Mouse (Mus musculus) neural tube, embryonic 13.5 days (tissue): ENCODE results near the gene Cacna1c. TPM values are rescaled to one million over a fixed set of nuclear protein-coding genes. Genes with fewer than 3 reads are reported as not detected.

Source experiments
- ATAC-seq: fragments of 200-750 bp; cut with Nextera tagmentation; 2 replicates; pipeline ENCODE4 v1.8.0; 2017; ENCODE audit warnings: low read depth, mild to moderate bottlenecking, moderate TSS enrichment, moderate library complexity
- H3K27ac ChIP-seq: fragments of 300-500 bp; sonication (generic); replicated peaks from 2 replicates; pipeline ENCODE4 v1.5.1; 2015; ENCODE audit warnings: moderate library complexity, mild to moderate bottlenecking, inconsistent platforms
- H3K27me3 ChIP-seq: fragments of 300-500 bp; sonication (generic); 2 replicates; pipeline ENCODE4 v1.6.1; 2015; ENCODE audit warnings: mild to moderate bottlenecking, inconsistent platforms
- H3K36me3 ChIP-seq: fragments of 300-500 bp; sonication (generic); 2 replicates; pipeline ENCODE4 v1.6.1; 2015; ENCODE audit warnings: mild to moderate bottlenecking, inconsistent platforms
- H3K4me1 ChIP-seq: fragments of 300-500 bp; sonication (generic); replicated peaks from 2 replicates; pipeline ENCODE4 v1.6.1; 2015; ENCODE audit warnings: inconsistent platforms
- H3K4me2 ChIP-seq: fragments of 300-500 bp; sonication (generic); 2 replicates; pipeline ENCODE4 v1.6.1; 2015; ENCODE audit warnings: inconsistent platforms, mild to moderate bottlenecking, moderate library complexity
- H3K4me3 ChIP-seq: fragments of 300-500 bp; sonication (generic); 2 replicates; pipeline ENCODE4 v1.5.1; 2015; ENCODE audit warnings: mild to moderate bottlenecking, inconsistent platforms
- H3K9ac ChIP-seq: fragments of 300-500 bp; sonication (generic); 2 replicates; pipeline ENCODE4 v1.6.1; 2015; ENCODE audit warnings: moderate library complexity, mild to moderate bottlenecking, inconsistent platforms
- H3K9me3 ChIP-seq: fragments of 300-500 bp; sonication (generic); 2 replicates; pipeline ENCODE4 v1.6.1; 2016; ENCODE audit warnings: inconsistent platforms
- WGBS: fragments of 180-500 bp; shearing (Covaris S2); methylation state at CpG from one replicate; pipeline ENCODE4 v1.1.7; 2015; 5-methylcytosine and 5-hydroxymethylcytosine counted together
- polyA plus RNA-seq: library from polyadenylated mRNA; unstranded; fragments of >200 nt; fragmentation: Nextera tagmentation; extraction: Ambion mirVana; gene quantifications from 2 replicates; pipeline ENCODE4 v1.2.1, GENCODE M21; 2015

The Cacna1c gene
- polyA plus RNA-seq, 1 experiment from 2014 or later = 5.0 TPM

DNA sequence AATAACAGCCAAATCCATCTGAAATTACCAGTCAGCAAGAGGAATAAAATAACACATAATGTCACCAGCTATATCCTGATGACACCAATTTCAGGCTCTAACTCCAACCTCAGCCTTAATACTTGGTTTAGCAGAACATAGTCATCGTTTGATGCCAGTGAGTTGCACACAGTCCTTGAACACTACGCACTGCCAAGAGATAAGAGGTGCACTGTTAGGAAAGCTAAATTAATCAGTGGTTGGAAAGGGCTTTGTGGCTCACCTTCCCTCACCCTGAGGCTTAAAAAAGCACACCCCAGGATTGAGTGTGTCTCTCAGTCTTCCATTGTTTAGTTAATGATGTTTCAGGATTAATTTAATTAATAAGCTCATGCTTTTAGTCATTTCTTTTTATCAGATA is 16.0 kb downstream of the Cacna1c start:
- peaks cover 24% of the 10 kb centered on the region for H3K36me3 ChIP-seq
- no peak overlapping the region for H3K4me2 ChIP-seq
- no peak overlapping the region for H3K27ac ChIP-seq
- no peaks in the 10 kb centered on the region for H3K9me3 ChIP-seq
- H3K4me3 ChIP-seq = no peak overlapping the region
- H3K4me1 ChIP-seq = peaks cover 24% of the 10 kb centered on the region
- no peak overlapping the region for H3K9ac ChIP-seq
- no peak for ATAC-seq
- 95% methylated on average over 2 of the region's 2 CpGs for WGBS
- no peaks in the 10 kb centered on the region for H3K27me3 ChIP-seq

GRCm38 (mm10) chr6:119177101-119177500 is 19.1 kb downstream of the Cacna1c start:
- peak overlapping the region; percentile 2; the same call in 1 of the 2 replicates for H3K4me3 ChIP-seq
- peak overlapping the region; percentile 65 for H3K27ac ChIP-seq
- ATAC-seq = no peak
- peaks cover 6% of the 10 kb centered on the region; the same call in 1 of the 2 replicates for H3K36me3 ChIP-seq
- 11% methylated on average over 8 of the region's 8 CpGs for WGBS
- no peaks in the 10 kb centered on the region for H3K9me3 ChIP-seq
- peaks cover 27% of the 10 kb centered on the region for H3K4me1 ChIP-seq
- H3K4me2 ChIP-seq = peak overlapping the region; percentile 64
- peak overlapping the region; percentile 84 for H3K9ac ChIP-seq
- no peaks in the 10 kb centered on the region for H3K27me3 ChIP-seq

- Histone ChIP-seq H3K4me1 (peaks cover 27% of the 10 kb centered on the region), H3K27ac (no peak overlapping the region; the same call in 1 of the 2 replicates), H3K4me3 (peak overlapping the region; percentile 73), H3K4me2 (peak overlapping the region; percentile 64), H3K36me3 (peaks cover 6% of the 10 kb centered on the region; the same call in 1 of the 2 replicates), H3K9me3 (no peaks in the 10 kb centered on the region), H3K9ac (peak overlapping the region; percentile 84), H3K27me3 (no peaks in the 10 kb centered on the region)
- ATAC-seq = no peak
- 55% methylated on average over 7 of the region's 7 CpGs for WGBS
Observed at GRCm38 (mm10) chr6:119176103-119176502, 20.1 kb downstream of the Cacna1c start.

GRCm38 (mm10) chr6:119175078-119175853 is 21.0 kb downstream of the Cacna1c start, which contains the start of gene Dcp1b:
Gene Dcp1b, plus strand, starts transcription at chr6:119175253.
- H3K27ac ChIP-seq = peak within 1 kb of the TSS; percentile 93
- peaks cover 5% of the 10 kb centered on the region; the same call in 1 of the 2 replicates for H3K36me3 ChIP-seq
- H3K4me1 ChIP-seq = peaks cover 27% of the 10 kb centered on the region
- H3K4me3 ChIP-seq = peak within 1 kb of the TSS; percentile 73
- H3K9ac ChIP-seq = peak within 1 kb of the TSS; percentile 84
- WGBS = under 1% methylated on average over 65 of the region's 65 CpGs
- ATAC-seq = peak; percentile 97
- H3K9me3 ChIP-seq = no peaks in the 10 kb centered on the region
- no peaks in the 10 kb centered on the region for H3K27me3 ChIP-seq
- H3K4me2 ChIP-seq = peak within 1 kb of the TSS; percentile 64

DNA sequence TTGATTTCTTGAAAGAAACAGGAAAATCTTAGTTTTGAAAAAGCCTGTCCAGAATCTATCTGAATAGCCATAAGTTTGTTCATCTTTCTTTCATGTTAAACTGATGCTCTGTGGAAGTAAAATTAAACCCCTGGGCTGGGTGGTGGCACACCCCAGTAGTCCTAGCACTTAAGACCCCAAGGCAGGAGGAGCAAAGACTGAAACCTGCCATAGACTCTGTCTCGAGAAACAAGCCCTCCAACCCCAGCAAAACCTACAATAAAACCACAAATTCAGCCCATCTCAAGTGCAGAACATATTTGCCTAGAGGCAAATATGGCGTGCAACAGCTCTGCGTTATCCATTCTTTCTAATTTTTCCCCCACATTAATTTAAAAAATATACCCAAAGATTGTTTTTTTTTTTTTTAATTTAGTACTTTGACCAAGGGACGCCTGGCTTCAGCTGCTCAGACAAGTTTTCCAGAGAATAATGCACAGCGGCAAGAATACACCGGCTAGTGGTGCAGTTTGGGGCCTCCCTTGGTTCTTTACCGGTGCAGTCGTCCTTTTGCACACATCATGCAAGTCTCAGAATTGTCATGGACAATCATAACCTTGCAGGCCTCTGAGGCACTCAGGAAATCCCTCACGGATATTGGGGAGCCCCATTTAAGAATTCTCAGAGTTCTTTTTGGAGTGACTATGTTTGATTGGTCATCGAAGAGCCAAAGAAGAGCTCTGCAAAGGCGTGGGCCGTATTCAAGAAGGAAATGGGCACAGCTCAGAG is 21.7 kb downstream of the Cacna1c start:
- H3K27me3 ChIP-seq = no peaks in the 10 kb centered on the region
- peak overlapping the region; percentile 84; the same call in 1 of the 2 replicates for H3K9ac ChIP-seq
- H3K9me3 ChIP-seq = no peaks in the 10 kb centered on the region
- peak overlapping the region; percentile 64 for H3K4me2 ChIP-seq
- peak; percentile 18 for ATAC-seq
- peak overlapping the region; percentile 73 for H3K4me3 ChIP-seq
- peak overlapping the region; percentile 93 for H3K27ac ChIP-seq
- H3K4me1 ChIP-seq = peaks cover 27% of the 10 kb centered on the region
- 52% methylated on average over 12 of the region's 12 CpGs for WGBS
- H3K36me3 ChIP-seq = peaks cover 2% of the 10 kb centered on the region; the same call in 1 of the 2 replicates

DNA sequence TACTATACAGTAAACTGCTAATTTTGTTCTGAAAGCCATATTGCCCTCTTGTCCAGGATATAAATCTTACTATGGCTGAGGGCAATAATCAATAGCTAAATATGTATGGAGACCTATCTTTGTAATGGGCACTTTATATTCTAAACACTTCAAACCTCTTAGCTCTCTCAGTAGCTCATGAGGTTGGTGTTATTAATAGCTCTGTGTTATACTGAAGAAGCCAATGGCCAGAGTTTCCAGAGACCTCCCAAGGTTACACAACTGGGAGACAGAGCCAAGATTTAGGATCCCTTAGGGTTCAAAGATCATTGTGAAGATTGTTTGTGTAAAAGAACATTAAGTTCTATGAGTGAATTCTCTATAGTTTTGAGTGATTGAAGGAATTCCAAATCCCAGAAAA is 30.5 kb downstream of the Cacna1c start:
- H3K9ac ChIP-seq = no peak overlapping the region
- H3K27ac ChIP-seq = no peak overlapping the region
- H3K4me1 ChIP-seq = no peaks in the 10 kb centered on the region
- no peak overlapping the region for H3K4me2 ChIP-seq
- H3K9me3 ChIP-seq = no peaks in the 10 kb centered on the region
- no peak overlapping the region for H3K4me3 ChIP-seq
- H3K27me3 ChIP-seq = no peaks in the 10 kb centered on the region
- H3K36me3 ChIP-seq = no peaks in the 10 kb centered on the region
- ATAC-seq = no peak

DNA sequence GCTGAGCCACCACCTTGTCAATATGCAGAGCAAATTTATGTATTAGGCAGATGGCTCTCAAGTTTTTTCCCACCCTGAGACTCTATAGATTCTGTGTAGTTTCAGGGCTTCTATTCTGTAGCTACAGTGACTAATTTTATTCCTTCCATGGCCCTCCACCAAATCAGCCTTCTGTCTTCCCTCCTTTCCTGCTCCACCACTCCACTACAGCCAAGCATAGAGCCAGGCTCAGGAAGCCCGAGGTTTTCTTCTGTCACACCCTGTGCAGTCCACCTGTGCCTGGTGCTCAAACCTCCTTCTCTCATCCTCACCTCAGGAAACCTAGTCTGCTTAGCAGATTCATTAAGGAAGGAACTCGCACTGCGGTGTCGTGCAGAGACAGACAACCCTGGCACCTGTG is 51.1 kb downstream of the Cacna1c start:
- ATAC-seq = no peak
- no peaks in the 10 kb centered on the region for H3K27me3 ChIP-seq
- no peak overlapping the region for H3K4me3 ChIP-seq
- H3K4me1 ChIP-seq = no peaks in the 10 kb centered on the region
- 60% methylated on average over 4 of the region's 4 CpGs for WGBS
- no peak overlapping the region for H3K4me2 ChIP-seq
- no peaks in the 10 kb centered on the region for H3K9me3 ChIP-seq
- H3K36me3 ChIP-seq = no peaks in the 10 kb centered on the region
- H3K27ac ChIP-seq = no peak overlapping the region
- no peak overlapping the region for H3K9ac ChIP-seq

DNA sequence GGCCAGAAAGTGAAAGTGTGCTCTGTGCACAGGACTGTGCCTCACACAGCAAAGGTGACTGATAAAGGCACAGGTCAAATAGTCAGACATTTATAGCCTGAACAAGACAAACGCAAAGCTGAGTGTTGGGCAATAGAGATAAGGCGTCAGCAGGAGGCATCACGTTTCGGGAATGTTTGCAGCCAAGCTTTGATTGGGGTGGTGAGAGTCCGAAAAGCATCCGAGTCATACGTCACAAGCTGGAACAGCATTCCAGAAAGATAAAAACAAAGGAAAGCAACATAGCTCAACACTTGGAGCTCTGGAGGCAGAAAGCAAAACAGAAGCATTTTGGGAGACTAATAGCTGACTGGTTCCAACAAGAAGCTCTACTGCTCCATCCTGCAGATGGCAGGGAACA is 56.7 kb downstream of the Cacna1c start:
- H3K9ac ChIP-seq = no peak overlapping the region
- H3K9me3 ChIP-seq = no peaks in the 10 kb centered on the region
- no peaks in the 10 kb centered on the region for H3K27me3 ChIP-seq
- no peaks in the 10 kb centered on the region for H3K4me1 ChIP-seq
- ATAC-seq = no peak
- H3K4me3 ChIP-seq = no peak overlapping the region
- no peak overlapping the region for H3K27ac ChIP-seq
- H3K4me2 ChIP-seq = no peak overlapping the region
- WGBS = 77% methylated on average over 7 of the region's 7 CpGs
- no peaks in the 10 kb centered on the region for H3K36me3 ChIP-seq

GRCm38 (mm10) chr6:119137768-119138167 is 58.5 kb downstream of the Cacna1c start:
- ATAC-seq = no peak
- no peak overlapping the region for H3K27ac ChIP-seq
- WGBS = 81% methylated on average over 10 of the region's 10 CpGs
- H3K9me3 ChIP-seq = no peaks in the 10 kb centered on the region
- H3K4me2 ChIP-seq = no peak overlapping the region
- no peaks in the 10 kb centered on the region for H3K36me3 ChIP-seq
- no peaks in the 10 kb centered on the region for H3K4me1 ChIP-seq
- no peak overlapping the region for H3K4me3 ChIP-seq
- H3K9ac ChIP-seq = no peak overlapping the region
- H3K27me3 ChIP-seq = no peaks in the 10 kb centered on the region

GRCm38 (mm10) chr6:119132863-119133262 is 63.4 kb downstream of the Cacna1c start:
- no peaks in the 10 kb centered on the region for H3K36me3 ChIP-seq
- WGBS = 89% methylated on average over 4 of the region's 4 CpGs
- ATAC-seq = no peak
- peaks cover 21% of the 10 kb centered on the region for H3K4me1 ChIP-seq
- no peak overlapping the region for H3K9ac ChIP-seq
- no peak overlapping the region for H3K4me2 ChIP-seq
- H3K4me3 ChIP-seq = no peak overlapping the region
- H3K27ac ChIP-seq = no peak overlapping the region
- no peaks in the 10 kb centered on the region for H3K9me3 ChIP-seq
- no peaks in the 10 kb centered on the region for H3K27me3 ChIP-seq

DNA sequence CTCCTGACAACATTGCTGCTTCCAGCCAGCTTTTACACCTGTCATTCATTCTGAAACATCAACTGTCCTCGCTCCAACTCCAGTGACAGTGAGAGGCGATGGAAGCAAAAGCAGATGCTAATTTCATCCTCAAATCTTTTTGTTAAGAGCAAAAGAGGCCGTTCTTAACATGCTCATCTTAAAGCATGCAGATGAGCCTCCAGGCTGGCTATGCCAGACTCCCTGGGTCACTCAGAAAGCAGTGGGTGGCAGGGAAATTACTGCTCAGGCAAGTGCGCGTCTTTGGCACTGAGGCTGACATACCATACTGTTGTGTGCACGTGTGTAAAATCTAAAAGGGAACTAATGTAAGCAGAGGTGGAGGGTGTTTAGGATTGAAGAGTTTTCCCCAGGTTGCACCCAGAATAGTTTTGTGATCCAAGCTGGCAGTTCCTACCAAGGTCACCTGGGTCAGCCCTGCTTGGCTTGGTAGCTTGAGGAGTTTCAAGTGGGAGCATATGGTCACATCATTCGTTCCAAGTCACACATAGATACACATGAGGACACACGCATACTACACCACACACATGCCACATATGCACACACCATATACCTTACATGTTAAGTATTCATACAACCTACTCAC is 64.0 kb downstream of the Cacna1c start:
- no peak overlapping the region for H3K4me3 ChIP-seq
- H3K36me3 ChIP-seq = no peaks in the 10 kb centered on the region
- H3K27ac ChIP-seq = no peak overlapping the region
- H3K9ac ChIP-seq = no peak overlapping the region
- ATAC-seq = no peak
- H3K9me3 ChIP-seq = no peaks in the 10 kb centered on the region
- WGBS = 70% methylated on average over 8 of the region's 8 CpGs
- H3K4me2 ChIP-seq = no peak overlapping the region
- peaks cover 21% of the 10 kb centered on the region for H3K4me1 ChIP-seq
- H3K27me3 ChIP-seq = no peaks in the 10 kb centered on the region

- Histone ChIP-seq H3K9ac (no peak overlapping the region), H3K27ac (no peak overlapping the region), H3K27me3 (no peaks in the 10 kb centered on the region), H3K9me3 (peaks cover 8% of the 10 kb centered on the region; the same call in 1 of the 2 replicates), H3K4me3 (no peak overlapping the region), H3K36me3 (no peaks in the 10 kb centered on the region), H3K4me2 (no peak overlapping the region), H3K4me1 (peaks cover 21% of the 10 kb centered on the region)
- ATAC-seq = no peak
- WGBS = 83% methylated on average over 5 of the region's 5 CpGs
Observed at GRCm38 (mm10) chr6:119129664-119130063, 66.6 kb downstream of the Cacna1c start.
